ENCODE assay signal across 8 mouse cellular contexts in genomic region chr2:125252275-125252674, GRCm38 (mm10). TPM values are rescaled to one million over a fixed set of nuclear protein-coding genes. Genes with fewer than 3 reads are reported as not detected.
DNase-seq lines count a peak whose midpoint lies in the region; ATAC-seq lines count a peak whose summit lies in the region.

No protein-coding gene starts in this region.

- no peak overlapping the region for H3K27ac ChIP-seq in hindbrain, embryonic 10.5 days
- no peak overlapping the region for H3K27ac ChIP-seq in hindbrain, embryonic 16.5 days (ENCODE audit: low read depth, low read length)

- H3K9me3 ChIP-seq in hindbrain, embryonic 10.5 days, result no peaks in the 10 kb centered on the region
- H3K9me3 ChIP-seq in hindbrain, embryonic 16.5 days (ENCODE audit: control insufficient read depth, low read length), result no peaks in the 10 kb centered on the region

- peaks cover 21% of the 10 kb centered on the region for H3K4me1 ChIP-seq in hindbrain, embryonic 10.5 days (replicated peaks)
- peaks cover 5% of the 10 kb centered on the region for H3K4me1 ChIP-seq in hindbrain, embryonic 16.5 days (ENCODE audit: control insufficient read depth, insufficient read depth, low read depth, low read length)

- H3K9ac ChIP-seq in hindbrain, embryonic 16.5 days (ENCODE audit: low read depth, low read length), result no peak overlapping the region

- peak; percentile 44 for DNase-seq in hindbrain, embryonic 10.5 days (ENCODE audit: low spot score)
- DNase-seq in A20 (ENCODE audit: low read depth, low spot score), result peak; percentile 66
- peak; percentile 73 for DNase-seq in ZHBTc4 (ENCODE audit: low read depth, low spot score)
- peak; percentile 39 for DNase-seq in embryo, embryonic 9.5 days (ENCODE audit: extremely low spot score)
- peak; percentile 23 to 58 for DNase-seq in left cerebral cortex, postnatal 10 days (ENCODE audit: extremely low spot score in 1 of 2, low spot score in 2 of 2)
- DNase-seq in retina, embryonic 14.5 days (ENCODE audit: low spot score), result peak; percentile 67
- DNase-seq in neural tube, embryonic 10.5 days (ENCODE audit: extremely low spot score, low spot score), result no peak

- H3K27me3 ChIP-seq in hindbrain, embryonic 10.5 days (ENCODE audit: insufficient read depth, poor library complexity, severe bottlenecking), result no peaks in the 10 kb centered on the region
- no peaks in the 10 kb centered on the region for H3K27me3 ChIP-seq in hindbrain, embryonic 16.5 days (replicated peaks; ENCODE audit: control insufficient read depth, insufficient read depth, low read length)

- intact Hi-C loops in left cerebral cortex, postnatal 10 days (cut with DNase I), result no loop called here

- no peak for ATAC-seq in hindbrain, embryonic 16.5 days

- 65% methylated on average over 2 of the region's 2 CpGs for WGBS in hindbrain, embryonic 10.5 days
- 53% methylated on average over 2 of the region's 2 CpGs for WGBS in hindbrain, embryonic 16.5 days

- H3K4me3 ChIP-seq in hindbrain, embryonic 10.5 days, result no peak overlapping the region
- H3K4me3 ChIP-seq in hindbrain, embryonic 16.5 days (ENCODE audit: low read length), result no peak overlapping the region

- no peak overlapping the region for H3K4me2 ChIP-seq in hindbrain, embryonic 16.5 days (ENCODE audit: low read length)

- peaks cover 82% of the 10 kb centered on the region for H3K36me3 ChIP-seq in hindbrain, embryonic 10.5 days
- peaks cover 13% of the 10 kb centered on the region for H3K36me3 ChIP-seq in hindbrain, embryonic 16.5 days (ENCODE audit: control insufficient read depth, insufficient read depth, low read length)

RNA-seq across cellular contexts. Expression of gene Dut, which starts 5.3 kb away (rescaled TPM):
- 218 and 267 TPM in 2 replicates for polyA plus RNA-seq in hindbrain, embryonic 10.5 days (2016; fragmentation: Nextera tagmentation; extraction: Ambion mirVana)
- polyA plus RNA-seq in hindbrain, embryonic 16.5 days (2015; fragmentation: Nextera tagmentation; extraction: Ambion mirVana), result 72.8 and 75.4 TPM in 2 replicates
- 10 to 100 TPM; 37.8 to 39.3 TPM for total RNA-seq in left cerebral cortex, postnatal 10 days (2021)
